Mouse (Mus musculus): ENCODE measurements around the gene Tmem203.
"Not testable (repeated sequence)": the region's sequence is repeated elsewhere in the genome, so short reads cannot be mapped to it uniquely, and the experiment has no call there.

Gene Tmem203

DNA sequence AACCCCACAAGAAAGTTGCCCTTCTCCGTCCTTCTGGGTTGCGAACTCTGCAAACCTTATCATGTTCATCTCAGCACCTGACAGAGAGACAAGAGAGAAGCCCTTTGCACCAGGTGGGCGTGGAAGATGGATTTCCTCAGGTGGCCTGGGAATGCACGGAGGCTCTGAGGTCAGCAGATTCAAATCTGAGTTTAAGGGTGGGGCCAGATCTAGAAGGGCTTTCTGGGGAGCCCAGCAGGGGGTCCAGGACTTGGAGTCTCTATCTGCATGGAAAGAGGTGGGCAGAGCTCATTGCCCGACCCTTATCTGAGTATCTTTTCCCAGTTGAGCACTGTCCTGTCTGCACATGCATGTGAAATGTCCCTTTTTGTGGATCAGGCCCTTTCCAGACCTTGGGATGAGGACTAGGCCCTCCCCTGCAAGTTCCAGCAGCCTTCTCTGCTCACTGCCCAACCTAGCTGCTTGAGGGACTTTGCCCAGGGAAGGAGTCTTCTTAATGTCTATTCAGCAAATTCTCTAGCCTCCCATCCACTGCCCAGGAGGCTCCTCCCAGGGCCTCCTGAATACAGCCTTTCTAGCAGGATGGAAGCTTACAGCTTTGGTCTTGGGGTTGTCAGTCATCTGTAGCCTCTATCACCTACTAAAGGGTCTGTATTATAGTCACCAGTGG, 20.6 kb upstream of the Tmem203 start:
- DNase-seq, result no peak

DNA sequence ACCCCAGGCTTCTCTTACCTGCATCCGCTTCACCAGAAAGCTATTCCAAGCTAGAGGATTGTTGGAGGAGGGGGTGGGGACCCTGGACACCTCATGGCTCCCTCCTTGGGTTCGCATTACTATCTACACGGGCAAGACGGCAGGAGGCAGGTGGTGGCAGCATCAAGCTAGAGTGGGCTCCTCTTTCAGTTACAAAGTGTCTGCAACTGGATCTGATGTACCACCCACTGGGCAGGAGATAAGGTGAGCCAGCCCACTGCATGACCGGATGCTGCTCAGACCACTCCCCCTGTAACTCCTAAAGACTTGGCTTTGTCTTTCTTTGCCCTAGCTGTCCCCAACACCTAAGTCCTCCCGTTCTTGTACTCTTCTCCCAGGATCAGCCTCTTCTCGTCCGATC, 18.6 kb upstream of the Tmem203 start, which contains the start of gene Rnf224:
TSS of gene Rnf224 (minus strand) at position 174 of the 400 bp plus-strand sequence.
- DNase-seq, result no peak

DNA sequence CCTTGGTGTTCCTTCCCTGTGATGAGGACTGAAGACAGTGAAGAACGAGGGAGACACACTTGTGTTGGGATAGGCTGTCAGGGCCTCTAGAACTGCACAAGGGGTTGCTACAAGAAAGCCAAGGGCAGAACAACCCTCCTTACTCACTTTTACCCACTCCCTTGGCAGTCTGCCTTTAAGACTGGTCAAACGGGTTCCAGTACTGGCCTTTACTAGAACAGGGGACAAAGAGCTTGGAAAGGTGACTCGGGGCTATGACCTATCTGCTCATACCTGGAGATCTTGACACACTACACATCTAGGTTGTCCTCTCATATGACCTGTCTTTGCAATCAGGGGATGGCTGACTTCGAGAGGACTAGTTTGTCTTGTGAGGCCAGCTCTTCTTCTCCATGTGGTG, 17.7 kb upstream of the Tmem203 start:
- no peak for DNase-seq

DNA sequence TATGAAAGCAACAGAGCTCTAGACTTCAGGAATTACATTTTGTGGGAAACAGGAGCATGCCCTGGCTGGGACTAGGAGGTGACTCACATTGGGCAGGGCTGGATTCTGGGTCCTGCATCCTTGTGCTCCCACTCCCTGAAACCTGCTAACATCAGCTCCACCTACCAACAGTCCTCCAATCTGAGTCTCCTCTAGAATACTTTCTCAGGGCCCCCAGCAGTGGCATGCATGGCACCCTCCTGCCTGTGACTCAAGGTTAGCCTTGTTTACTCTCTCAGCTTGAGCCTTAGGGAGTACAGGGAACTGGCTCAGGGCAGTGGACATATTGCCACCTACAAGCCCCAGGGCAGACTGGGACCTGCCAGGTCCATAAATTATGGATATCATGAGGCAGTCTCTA, 17.1 kb upstream of the Tmem203 start:
- no peak for DNase-seq

DNA sequence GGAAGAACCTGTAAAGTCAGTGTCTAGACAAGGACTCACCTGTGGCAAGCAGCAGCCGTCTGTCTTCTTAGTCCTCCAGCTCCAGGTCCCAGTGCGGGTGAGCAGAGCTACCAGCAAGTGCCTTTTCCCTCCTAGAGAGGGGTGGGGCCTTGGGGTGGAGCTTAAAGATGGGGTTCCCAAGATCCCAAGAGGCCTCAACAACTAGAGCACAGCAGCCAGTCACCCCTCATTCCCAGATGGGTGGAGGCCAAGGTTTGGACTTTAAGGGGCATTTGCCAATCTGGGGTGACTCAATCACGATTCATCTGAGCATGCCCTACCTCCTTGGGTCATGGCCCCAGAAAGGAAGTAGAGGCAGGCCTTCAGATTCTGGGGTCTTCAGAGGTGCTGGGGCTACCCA, 15.5 kb upstream of the Tmem203 start:
- DNase-seq, result no peak

DNA sequence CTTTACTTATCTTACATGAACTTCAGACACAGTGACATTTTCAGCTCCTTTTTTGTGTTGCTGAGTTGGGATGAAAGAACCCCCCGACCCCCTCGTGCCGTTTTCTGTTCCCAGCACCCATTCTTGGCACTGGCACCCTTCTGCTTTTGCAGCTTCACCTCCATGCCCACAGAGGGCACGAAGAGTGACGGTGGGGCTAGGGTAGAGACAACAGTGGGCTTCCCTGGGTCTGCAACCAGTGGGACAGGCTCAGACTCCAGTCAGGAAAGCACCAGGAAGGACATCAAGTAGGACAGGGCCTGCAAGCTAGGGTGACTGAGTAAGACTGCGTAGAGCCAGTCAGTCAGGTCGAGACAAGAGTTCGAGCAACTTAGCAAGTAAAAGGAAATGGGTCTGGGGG, 14.9 kb upstream of the Tmem203 start:
- DNase-seq, result no peak

DNA sequence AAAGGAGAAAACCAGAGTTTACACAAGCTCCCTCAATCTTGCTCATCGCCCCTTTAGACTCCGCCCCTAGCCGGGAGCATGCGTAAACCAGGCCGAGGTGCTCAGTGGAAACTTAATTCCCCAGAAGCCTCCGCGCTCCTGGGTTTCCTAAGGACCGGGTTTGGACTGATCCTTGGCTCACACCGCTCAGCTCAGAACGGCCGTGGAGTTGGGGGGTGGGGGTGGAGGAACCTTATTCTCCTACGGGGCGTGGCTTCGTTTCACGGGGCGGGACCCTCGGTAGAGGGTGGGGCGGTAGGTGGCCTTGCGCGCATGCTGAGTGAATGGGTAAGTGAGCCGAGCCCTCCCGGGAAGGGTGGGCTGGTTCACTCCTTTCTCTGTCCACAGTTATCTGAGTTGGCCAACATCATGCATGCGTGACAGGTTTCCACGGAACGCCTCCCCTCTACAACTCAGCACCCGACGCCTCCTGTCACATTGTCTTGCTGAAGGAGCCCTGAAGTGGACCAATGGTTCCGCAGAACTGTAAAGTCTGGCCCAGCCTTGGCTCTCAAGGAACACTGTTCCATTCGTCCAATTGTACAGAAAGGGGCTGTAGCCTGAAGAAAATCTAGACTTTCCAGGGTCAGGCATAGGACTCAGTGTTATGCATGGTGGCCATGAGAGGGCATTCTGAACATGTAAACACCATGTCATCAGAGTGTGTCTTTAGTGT, 14.4 kb upstream of the Tmem203 start:
- DNase-seq, result peak; percentile 87

DNA sequence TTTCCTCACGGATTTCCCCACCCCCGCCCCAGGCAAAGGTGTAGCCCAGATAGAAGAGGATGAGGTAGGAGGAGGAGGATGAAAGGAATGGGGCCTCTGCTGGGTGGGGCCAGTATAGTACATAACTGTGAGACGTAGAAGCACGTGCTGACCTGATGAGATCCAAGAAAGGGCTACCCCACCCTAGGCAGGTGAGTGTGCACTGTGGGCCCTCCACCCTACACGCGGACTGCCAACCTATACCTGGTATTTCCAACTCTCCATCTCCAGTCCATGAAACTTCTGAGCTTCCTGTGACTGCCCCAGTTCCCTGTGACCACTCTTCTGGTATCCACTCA, 13.8 kb upstream of the Tmem203 start:
- DNase-seq, result no peak

DNA sequence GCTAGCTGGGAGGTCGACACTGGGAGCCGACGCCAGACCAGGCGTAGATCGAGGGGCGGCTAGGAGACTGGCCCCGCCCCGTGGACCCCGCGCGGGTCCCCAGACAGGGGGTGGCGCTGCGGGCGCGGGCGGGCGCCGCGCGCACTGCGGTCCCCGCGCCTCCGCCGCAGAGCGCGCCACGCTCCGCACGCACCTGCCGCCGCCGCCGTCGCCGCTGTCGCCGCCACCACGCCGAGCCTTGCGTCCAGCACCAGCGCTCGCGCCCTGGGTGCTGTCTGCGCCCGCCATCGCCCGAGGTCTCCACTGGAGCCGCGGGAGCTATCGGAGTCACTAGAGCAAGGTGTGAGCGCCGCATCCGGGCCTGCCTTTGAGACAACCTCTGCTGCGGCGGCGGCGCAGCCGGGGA, 13.1 kb upstream of the Tmem203 start, which contains the start of the genes Rnf208 and Cysrt1:
TSS of gene Rnf208 (plus strand) at position 155 of the 406 bp plus-strand sequence.
TSS of gene Cysrt1 (minus strand) at position 352 of the 406 bp plus-strand sequence.
- peak; percentile 53 for DNase-seq

DNA sequence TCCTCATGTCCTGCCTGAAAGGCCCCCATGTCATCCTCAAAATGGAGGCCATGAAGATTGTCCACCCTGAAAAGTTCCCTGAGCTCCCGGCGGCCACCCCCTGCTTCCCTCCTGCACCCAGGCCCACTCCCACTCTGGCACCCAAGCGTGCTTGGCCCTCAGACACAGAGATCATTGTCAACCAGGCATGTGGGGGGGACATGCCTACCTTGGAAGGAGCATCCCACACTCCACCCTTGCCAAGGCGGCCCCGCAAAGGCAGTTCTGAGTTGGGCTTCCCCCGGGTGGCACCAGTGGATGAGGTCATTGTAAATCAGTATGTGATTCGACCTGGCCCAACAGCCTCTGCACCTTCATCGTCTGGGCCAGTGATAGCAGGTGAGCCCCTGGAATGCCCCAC, 11.9 kb upstream of the Tmem203 start:
- DNase-seq, result no peak

DNA sequence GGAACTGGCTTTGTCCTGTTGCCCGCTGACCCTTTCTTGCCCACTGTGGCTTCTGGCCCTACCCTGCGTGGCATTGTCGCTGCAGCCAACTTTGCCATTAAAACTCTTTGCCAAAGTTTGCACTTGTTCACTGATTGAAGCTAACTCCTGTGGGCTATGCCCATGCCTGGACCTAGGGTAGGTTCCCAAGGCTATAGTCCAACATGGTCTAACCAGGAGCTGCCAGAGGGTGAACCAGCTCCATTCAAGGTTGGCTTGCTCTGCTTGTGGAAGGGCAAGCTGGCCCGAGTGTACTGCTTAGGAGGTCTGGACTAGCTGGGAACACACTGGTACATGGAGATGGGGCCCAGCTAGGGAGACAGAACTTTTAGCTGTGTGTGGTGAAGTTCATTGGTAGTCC, 11.1 kb upstream of the Tmem203 start:
- no peak for DNase-seq

DNA sequence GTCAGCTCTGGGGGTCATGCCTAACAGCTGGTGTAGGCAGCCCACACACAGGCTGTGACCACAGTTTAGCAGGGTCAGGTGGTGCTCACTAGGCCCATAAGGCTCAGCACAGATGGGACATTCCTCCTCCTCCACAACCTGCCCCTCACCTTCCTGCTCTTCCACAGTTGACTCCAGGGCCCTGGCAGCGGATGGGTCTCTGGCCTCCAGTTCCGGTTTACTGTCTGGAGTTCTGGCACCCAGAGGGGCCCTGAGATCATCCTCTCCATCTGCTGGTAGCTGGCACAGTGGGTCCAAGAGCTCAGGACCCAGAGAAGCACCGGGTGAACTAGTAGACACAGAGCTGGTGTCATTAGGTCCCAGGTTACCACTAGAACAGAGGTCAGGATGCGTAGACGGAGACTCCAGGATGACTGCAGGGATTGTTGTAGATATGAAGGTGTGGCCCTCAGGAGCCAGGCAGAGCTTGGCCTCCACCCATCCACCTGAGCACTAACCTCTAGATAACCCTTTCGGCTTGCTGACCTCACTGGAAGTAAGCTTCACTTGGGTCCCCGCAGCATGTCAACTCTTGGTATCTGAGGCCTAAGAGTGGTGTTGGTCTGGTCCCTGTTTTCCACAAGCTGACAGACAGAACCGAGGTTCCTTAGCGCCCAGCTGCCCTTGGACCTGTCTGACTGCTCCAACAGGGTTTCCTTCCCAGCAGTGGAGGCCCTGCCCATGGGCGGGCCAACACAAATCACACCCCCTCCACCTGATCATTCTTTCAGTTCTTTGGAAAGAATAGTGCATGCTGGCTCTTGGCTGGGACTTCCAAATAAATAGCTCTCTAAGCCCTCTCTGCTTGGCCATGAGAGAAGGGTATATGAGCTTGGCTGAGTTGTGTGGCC, 8.8 kb upstream of the Tmem203 start, which contains the start of gene AL732309.1:
TSS of gene AL732309.1 (minus strand) at position 681 of the 890 bp plus-strand sequence.
- DNase-seq, result no peak

DNA sequence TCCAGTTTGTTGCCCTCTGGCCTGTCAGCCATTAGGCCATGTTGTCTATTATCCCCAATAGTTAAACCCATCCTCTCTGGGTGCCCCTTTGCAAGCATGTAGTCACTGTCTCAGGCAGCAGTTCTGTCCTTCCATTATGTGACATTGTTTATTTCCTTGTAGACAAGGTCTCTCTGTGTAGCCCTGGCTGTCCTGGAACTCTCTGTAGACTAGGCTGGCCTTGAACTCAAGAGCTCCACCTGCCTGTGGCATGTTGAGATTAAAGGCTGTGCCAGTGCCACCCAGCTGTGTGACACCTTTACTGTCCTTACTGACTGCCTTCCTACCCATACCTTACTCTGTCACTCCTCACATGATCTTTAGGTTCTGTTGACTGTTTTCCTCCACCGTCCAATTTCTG, 2.9 kb upstream of the Tmem203 start:
- DNase-seq, result no peak

DNA sequence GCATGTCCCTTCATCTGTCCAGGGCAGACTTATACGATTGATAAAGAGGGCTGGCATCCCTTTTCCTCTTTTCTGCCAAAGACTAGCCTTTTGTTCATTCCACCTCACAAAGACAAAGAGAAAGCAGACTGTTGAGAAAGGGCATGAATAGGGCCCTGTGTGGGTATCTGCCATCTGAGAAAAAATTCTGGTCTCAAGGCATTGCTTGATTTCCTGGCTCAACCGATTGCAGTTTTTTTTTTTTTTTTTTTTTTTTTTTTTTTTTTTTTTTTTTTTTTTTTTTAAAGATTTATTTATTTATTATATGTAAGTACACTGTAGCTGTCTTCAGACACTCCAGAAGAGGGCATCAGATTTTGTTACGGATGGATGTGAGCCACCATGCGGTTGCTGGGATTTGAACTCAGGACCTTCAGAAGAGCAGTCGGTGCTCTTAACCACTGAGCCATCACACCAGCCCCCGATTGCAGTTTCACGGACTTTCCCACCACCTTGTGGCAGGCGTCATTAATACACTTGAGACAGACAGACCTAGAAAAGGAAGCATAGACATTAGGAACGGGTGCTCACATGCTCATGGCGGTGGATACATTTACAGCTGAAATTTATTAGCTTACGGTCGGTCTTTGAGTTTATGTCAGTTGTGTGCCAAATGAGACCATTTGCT, 1.3 kb downstream of the Tmem203 start:
- DNase-seq, result not testable (repeated sequence)

DNA sequence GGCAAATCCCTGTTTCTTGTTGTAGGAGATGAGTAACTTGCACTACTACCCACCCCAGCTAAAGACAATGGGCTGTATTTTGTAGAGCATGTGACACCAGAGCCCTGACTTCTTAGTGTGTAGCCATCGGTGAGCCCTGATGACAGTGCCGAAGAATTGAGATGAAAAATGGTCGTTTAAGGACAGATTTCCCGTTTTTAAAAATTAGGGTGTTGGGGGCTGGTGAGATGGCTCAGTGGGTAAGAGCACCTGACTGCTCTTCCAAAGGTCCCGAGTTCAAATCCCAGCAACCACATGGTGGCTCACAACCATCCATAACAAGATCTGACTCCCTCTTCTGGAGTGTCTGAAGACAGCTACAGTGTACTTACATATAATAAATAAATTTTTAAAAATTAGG, 2.0 kb downstream of the Tmem203 start:
- not testable (repeated sequence) for DNase-seq

DNA sequence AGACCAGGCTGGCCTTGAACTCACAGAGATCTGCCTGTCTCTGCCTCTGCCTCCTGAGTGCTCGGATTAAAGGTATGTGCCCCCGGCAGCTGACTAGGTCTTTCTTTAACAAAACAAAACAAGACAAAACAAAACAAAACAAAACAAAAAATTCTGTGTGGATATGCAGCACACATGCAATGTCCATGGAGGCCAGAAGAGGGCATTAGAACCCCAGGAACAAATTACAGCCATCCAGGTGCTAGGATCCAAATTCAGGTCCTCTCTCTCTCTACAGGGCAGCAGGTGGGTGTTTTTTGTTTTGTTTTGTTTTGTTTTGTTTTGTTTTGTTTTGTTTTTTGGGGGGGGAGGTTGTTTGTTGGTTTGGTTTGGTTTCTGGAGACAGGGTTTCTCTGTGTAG, 3.6 kb downstream of the Tmem203 start:
- no peak for DNase-seq

DNA sequence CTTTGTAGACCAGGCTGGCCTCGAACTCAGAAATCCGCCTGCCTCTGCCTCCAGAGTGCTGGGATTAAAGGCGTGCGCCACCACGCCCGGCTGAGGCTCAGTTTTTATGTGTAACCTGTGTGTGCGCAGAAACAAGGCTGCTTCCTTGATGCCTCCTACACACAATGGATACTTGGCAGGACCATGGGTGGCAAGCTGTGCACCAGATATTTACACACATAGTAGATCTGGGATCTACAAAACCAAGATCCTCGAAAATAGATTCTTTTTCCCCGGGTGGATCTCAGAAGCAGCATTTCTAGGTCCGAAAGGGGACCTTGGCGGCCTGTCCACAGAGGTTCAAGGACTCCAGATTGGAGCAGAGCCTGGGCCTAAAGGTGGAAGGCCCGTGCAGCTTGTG, 6.6 kb downstream of the Tmem203 start:
- DNase-seq, result no peak

DNA sequence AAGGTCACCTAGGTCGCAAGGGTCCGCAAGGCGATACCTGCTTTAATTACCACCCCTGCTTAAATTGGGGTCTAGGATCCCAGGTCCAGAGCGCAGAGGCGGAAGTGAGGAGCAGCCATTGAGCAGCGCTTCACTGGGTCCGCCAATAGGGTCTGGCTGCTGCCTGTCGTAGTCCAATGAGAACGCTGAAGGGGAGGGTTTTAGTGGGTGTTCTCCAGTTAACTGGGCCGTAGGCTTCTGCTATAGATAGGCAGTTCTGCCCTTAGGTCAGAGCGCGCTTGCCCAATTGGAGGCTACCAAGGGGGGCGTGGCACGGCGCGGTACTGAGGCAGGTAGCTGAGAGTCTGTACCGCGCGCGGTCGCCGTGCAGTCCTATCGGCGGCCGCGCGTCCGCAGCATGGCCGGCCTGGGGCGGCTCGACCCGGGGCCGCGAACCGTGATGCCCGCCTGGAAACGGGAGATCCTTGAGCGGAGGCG, 7.1 kb downstream of the Tmem203 start, which contains the start of gene Tprn:
TSS of gene Tprn (plus strand) at position 328 of the 477 bp plus-strand sequence.
- DNase-seq, result peak; percentile 97

DNA sequence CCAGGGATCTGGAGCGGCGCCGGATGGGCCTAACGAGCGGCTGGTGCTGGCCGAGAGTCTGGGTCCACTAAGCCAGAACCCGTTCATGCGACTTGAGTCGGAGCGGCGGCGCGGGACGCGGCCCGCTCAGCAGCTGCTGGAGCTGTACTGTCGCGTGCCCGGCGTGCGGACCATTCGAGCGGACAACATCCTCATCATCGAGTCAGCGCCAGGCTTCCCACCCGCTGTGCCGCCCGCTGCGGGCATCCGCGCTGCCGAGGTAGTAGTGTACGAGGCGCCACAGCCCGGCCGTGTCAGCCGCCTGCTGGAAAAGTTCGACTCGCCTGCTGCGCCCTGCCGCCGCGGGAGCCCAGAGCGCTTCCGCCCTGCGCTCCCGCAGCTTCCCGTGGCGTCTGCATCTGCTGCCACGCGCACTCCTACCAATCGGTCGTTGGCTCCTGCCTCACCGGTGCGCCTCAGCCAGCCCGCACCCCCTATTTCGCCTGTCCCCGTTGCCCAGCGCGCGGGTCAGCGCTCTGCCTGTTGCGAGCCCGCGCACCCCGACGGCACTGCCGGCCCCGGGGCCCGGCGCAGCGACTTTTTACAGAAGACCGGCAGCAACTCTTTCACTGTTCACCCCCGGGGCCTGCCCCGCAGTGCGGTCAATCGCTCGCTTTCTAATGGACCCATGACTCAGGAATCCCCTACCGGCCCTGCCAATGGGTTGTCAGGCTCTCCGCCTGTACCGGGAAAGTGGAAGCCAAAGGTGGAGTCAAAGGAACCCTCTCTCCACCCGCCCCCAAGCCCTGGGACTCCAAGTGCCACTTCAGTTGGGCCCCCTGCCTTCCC, 7.8 kb downstream of the Tmem203 start:
- DNase-seq, result no peak

DNA sequence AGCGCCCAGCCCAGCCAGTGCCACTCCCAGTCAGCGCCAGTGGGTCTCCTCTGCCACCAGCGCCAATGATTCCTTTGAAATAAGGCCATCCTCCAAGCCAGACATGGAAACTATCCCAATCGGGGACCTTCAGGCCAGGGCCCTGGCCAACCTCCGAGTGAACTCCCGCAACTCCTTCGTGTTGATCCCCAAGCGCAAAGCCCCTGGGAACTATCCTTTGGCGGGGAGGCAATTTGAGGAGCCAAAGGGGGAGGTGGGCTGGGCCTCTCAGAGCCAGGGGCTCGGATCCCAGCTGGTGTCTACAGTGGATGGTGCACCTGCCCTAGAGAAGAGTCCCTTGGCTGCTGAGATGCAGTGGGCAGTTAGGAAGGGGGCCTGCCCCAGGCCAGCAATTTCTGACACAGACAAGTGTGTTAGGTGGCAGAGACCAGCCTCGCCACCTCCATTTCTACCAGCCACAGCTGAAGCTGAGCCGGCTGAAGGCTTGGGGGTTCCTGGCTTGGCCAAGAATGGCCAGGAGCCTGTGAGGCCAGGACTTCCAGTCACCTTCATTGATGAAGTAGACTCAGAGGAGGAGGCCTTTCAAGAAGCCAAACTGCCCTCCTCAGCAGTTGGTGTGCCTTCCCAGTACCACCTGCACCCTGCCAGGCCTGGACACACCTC, 8.5 kb downstream of the Tmem203 start:
- DNase-seq, result no peak

DNA sequence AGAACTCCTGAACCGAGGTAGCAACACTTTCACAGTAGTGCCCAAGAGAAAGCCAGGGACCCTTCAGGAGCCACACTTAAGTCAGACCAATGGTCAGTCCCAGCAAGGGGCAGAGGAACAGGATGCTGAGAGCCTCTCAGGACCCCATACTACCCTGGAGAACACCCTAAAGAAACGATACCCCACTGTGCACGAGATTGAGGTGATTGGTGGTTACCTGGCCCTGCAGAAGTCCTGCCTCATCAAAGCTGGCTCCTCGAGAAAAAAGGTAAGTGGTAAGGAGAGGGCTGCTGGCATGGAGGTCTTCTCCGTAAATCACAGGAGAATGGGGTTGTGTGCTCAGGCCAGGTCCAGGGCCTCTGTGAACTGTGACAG, 9.0 kb downstream of the Tmem203 start:
- DNase-seq, result no peak
